Mouse (Mus musculus): ENCODE data around the gene Sema6c. TPM values are rescaled to one million over a fixed set of nuclear protein-coding genes. Genes with fewer than 3 reads are reported as not detected.
"Not testable (repeated sequence)": the region's sequence is repeated elsewhere in the genome, so short reads cannot be mapped to it uniquely, and the experiment has no call there.

Sema6c gene
- polyA plus RNA-seq, 1 experiment from 2014 or later = 5.8 TPM

- peaks cover 84% of the 10 kb centered on the region for H3K36me3 ChIP-seq (ENCODE audit: control insufficient read depth, insufficient read depth, low read length)
- no peak overlapping the region for H3K4me2 ChIP-seq (ENCODE audit: low read length)
- ATAC-seq (ENCODE audit: insufficient number of reproducible peaks, insufficient read depth, low FRiP score, low read depth) = no peak
- no peak overlapping the region for H3K9ac ChIP-seq (ENCODE audit: low read length)
- 80% methylated on average over 4 of the region's 4 CpGs for WGBS
- no peaks in the 10 kb centered on the region for H3K4me1 ChIP-seq (ENCODE audit: control insufficient read depth in 2 of 2, insufficient read depth in 2 of 2, low read length in 2 of 2)
- no peaks in the 10 kb centered on the region for H3K9me3 ChIP-seq (ENCODE audit: control insufficient read depth, low read length)
- H3K27me3 ChIP-seq (ENCODE audit: control insufficient read depth, insufficient read depth, low read length) = no peaks in the 10 kb centered on the region
- H3K27ac ChIP-seq (replicated peaks in 1 of 2; ENCODE audit: control insufficient read depth in 1 of 2, insufficient read depth in 1 of 2, low read depth in 2 of 2, low read length in 2 of 2) = no peak overlapping the region
- no peak overlapping the region for H3K4me3 ChIP-seq (ENCODE audit: control insufficient read depth in 1 of 2, insufficient read depth in 1 of 2, low read depth in 1 of 2, low read length in 2 of 2)
Measured at GRCm38 (mm10) chr3:95208286-95208685, 48.0 kb downstream of the Sema6c start.

- H3K27me3 ChIP-seq (ENCODE audit: control insufficient read depth, insufficient read depth, low read length) = no peaks in the 10 kb centered on the region
- H3K27ac ChIP-seq (replicated peaks in 1 of 2; ENCODE audit: control insufficient read depth in 1 of 2, insufficient read depth in 1 of 2, low read depth in 2 of 2, low read length in 2 of 2) = no peak overlapping the region
- H3K4me2 ChIP-seq (ENCODE audit: low read length) = no peak overlapping the region
- peaks cover 71% of the 10 kb centered on the region for H3K36me3 ChIP-seq (ENCODE audit: control insufficient read depth, insufficient read depth, low read length)
- 82% methylated on average over 2 of the region's 2 CpGs for WGBS
- no peaks in the 10 kb centered on the region for H3K4me1 ChIP-seq (ENCODE audit: control insufficient read depth in 2 of 2, insufficient read depth in 2 of 2, low read length in 2 of 2)
- no peak for ATAC-seq (ENCODE audit: insufficient number of reproducible peaks, insufficient read depth, low FRiP score, low read depth)
- no peaks in the 10 kb centered on the region for H3K9me3 ChIP-seq (ENCODE audit: control insufficient read depth, low read length)
- no peak overlapping the region for H3K4me3 ChIP-seq (ENCODE audit: control insufficient read depth in 1 of 2, insufficient read depth in 1 of 2, low read depth in 1 of 2, low read length in 2 of 2)
- no peak overlapping the region for H3K9ac ChIP-seq (ENCODE audit: low read length)
Measured at GRCm38 (mm10) chr3:95210585-95210984, 50.3 kb downstream of the Sema6c start.

GRCm38 (mm10) chr3:95212889-95213608 is 52.8 kb downstream of the Sema6c start:
- WGBS = 91% methylated on average over 7 of the region's 10 CpGs
- H3K27ac ChIP-seq (replicated peaks in 1 of 2; ENCODE audit: control insufficient read depth in 1 of 2, insufficient read depth in 1 of 2, low read depth in 2 of 2, low read length in 2 of 2); H3K4me2 ChIP-seq (ENCODE audit: low read length); H3K4me3 ChIP-seq (ENCODE audit: control insufficient read depth in 1 of 2, insufficient read depth in 1 of 2, low read depth in 1 of 2, low read length in 2 of 2); H3K27me3 ChIP-seq (ENCODE audit: control insufficient read depth, insufficient read depth, low read length); ATAC-seq (ENCODE audit: insufficient number of reproducible peaks, insufficient read depth, low FRiP score, low read depth); H3K4me1 ChIP-seq (ENCODE audit: control insufficient read depth in 2 of 2, insufficient read depth in 2 of 2, low read length in 2 of 2); H3K9me3 ChIP-seq (ENCODE audit: control insufficient read depth, low read length); H3K9ac ChIP-seq (ENCODE audit: low read length): not testable (repeated sequence)
- peaks cover 54% of the 10 kb centered on the region for H3K36me3 ChIP-seq (ENCODE audit: control insufficient read depth, insufficient read depth, low read length)

- WGBS = 97% methylated on average over 1 of the region's 1 CpGs
- H3K4me2 ChIP-seq (ENCODE audit: low read length) = no peak overlapping the region
- peaks cover 49% of the 10 kb centered on the region for H3K36me3 ChIP-seq (ENCODE audit: control insufficient read depth, insufficient read depth, low read length)
Measured at GRCm38 (mm10) chr3:95213609-95213975, 53.3 kb downstream of the Sema6c start.

GRCm38 (mm10) chr3:95216655-95217254 is 56.5 kb downstream of the Sema6c start:
- 0 out of 2 replicates have a peak, but pooled peaks have one; percentile 15 for ATAC-seq (ENCODE audit: insufficient number of reproducible peaks, insufficient read depth, low FRiP score, low read depth)

More at GRCm38 (mm10) chr3:95213609-95213975, 53.3 kb downstream of the Sema6c start:
- Histone ChIP-seq H3K9me3 (ENCODE audit: control insufficient read depth, low read length) (no peaks in the 10 kb centered on the region), H3K27ac (replicated peaks in 1 of 2; ENCODE audit: control insufficient read depth in 1 of 2, insufficient read depth in 1 of 2, low read depth in 2 of 2, low read length in 2 of 2) (no peak overlapping the region), H3K27me3 (ENCODE audit: control insufficient read depth, insufficient read depth, low read length) (no peaks in the 10 kb centered on the region), H3K4me3 (ENCODE audit: control insufficient read depth in 1 of 2, insufficient read depth in 1 of 2, low read depth in 1 of 2, low read length in 2 of 2) (no peak overlapping the region), H3K9ac (ENCODE audit: low read length) (no peak overlapping the region), H3K4me1 (ENCODE audit: control insufficient read depth in 2 of 2, insufficient read depth in 2 of 2, low read length in 2 of 2) (peaks cover 0 to 14% of the 10 kb centered on the region in 2 experiments; a peak in 2 of 4 replicates)
- no peak for ATAC-seq (ENCODE audit: insufficient number of reproducible peaks, insufficient read depth, low FRiP score, low read depth)

GRCm38 (mm10) chr3:95217255-95218134 is 57.2 kb downstream of the Sema6c start, which contains the start of gene Gabpb2:
Gene Gabpb2 (minus strand): TSS chr3:95217916.
- Histone ChIP-seq H3K9ac (ENCODE audit: low read length) (peak within 1 kb of the TSS; percentile 97), H3K27me3 (ENCODE audit: control insufficient read depth, insufficient read depth, low read length) (no peaks in the 10 kb centered on the region), H3K4me2 (ENCODE audit: low read length) (peak within 1 kb of the TSS; percentile 63), H3K9me3 (ENCODE audit: control insufficient read depth, low read length) (no peaks in the 10 kb centered on the region), H3K36me3 (ENCODE audit: control insufficient read depth, insufficient read depth, low read length) (peaks cover 51% of the 10 kb centered on the region), H3K4me3 (ENCODE audit: control insufficient read depth in 1 of 2, insufficient read depth in 1 of 2, low read depth in 1 of 2, low read length in 2 of 2) (peak within 1 kb of the TSS; percentile 85 to 96), H3K27ac (replicated peaks in 1 of 2; ENCODE audit: control insufficient read depth in 1 of 2, insufficient read depth in 1 of 2, low read depth in 2 of 2, low read length in 2 of 2) (peak within 1 kb of the TSS; percentile 99 to 100), H3K4me1 (ENCODE audit: control insufficient read depth in 2 of 2, insufficient read depth in 2 of 2, low read length in 2 of 2) (peaks cover 0 to 14% of the 10 kb centered on the region in 2 experiments; a peak in 2 of 4 replicates)
- under 1% methylated on average over 56 of the region's 56 CpGs for WGBS
- peak; percentile 91 for ATAC-seq (ENCODE audit: insufficient number of reproducible peaks, insufficient read depth, low FRiP score, low read depth)

More at GRCm38 (mm10) chr3:95216655-95217254, 56.5 kb downstream of the Sema6c start:
- no peaks in the 10 kb centered on the region for H3K9me3 ChIP-seq (ENCODE audit: control insufficient read depth, low read length)
- H3K36me3 ChIP-seq (ENCODE audit: control insufficient read depth, insufficient read depth, low read length) = peaks cover 50% of the 10 kb centered on the region
- no peaks in the 10 kb centered on the region for H3K27me3 ChIP-seq (ENCODE audit: control insufficient read depth, insufficient read depth, low read length)
- 18% methylated on average over 4 of the region's 4 CpGs for WGBS
- H3K9ac ChIP-seq (ENCODE audit: low read length) = peak overlapping the region; percentile 97
- H3K4me2 ChIP-seq (ENCODE audit: low read length) = peak overlapping the region; percentile 63
- H3K4me1 ChIP-seq (ENCODE audit: control insufficient read depth in 2 of 2, insufficient read depth in 2 of 2, low read length in 2 of 2) = peaks cover 0 to 14% of the 10 kb centered on the region in 2 experiments; a peak in 2 of 4 replicates
- H3K27ac ChIP-seq (replicated peaks in 1 of 2; ENCODE audit: control insufficient read depth in 1 of 2, insufficient read depth in 1 of 2, low read depth in 2 of 2, low read length in 2 of 2) = peak overlapping the region; percentile 60 to 99
- peak overlapping the region; percentile 85 to 96 for H3K4me3 ChIP-seq (ENCODE audit: control insufficient read depth in 1 of 2, insufficient read depth in 1 of 2, low read depth in 1 of 2, low read length in 2 of 2)

- no peak for ATAC-seq (ENCODE audit: insufficient number of reproducible peaks, insufficient read depth, low FRiP score, low read depth)
- peaks cover 58% of the 10 kb centered on the region for H3K36me3 ChIP-seq (ENCODE audit: control insufficient read depth, insufficient read depth, low read length)
Measured at GRCm38 (mm10) chr3:95218466-95219137, 58.3 kb downstream of the Sema6c start.

More at GRCm38 (mm10) chr3:95218466-95219137, 58.3 kb downstream of the Sema6c start:
- H3K4me3 ChIP-seq (ENCODE audit: control insufficient read depth in 1 of 2, insufficient read depth in 1 of 2, low read depth in 1 of 2, low read length in 2 of 2) = peak overlapping the region; percentile 85 to 96; a peak in 3 of 4 replicates
- H3K27me3 ChIP-seq (ENCODE audit: control insufficient read depth, insufficient read depth, low read length) = no peaks in the 10 kb centered on the region
- 75% methylated on average over 6 of the region's 6 CpGs for WGBS
- no peaks in the 10 kb centered on the region for H3K9me3 ChIP-seq (ENCODE audit: control insufficient read depth, low read length)
- H3K4me1 ChIP-seq (ENCODE audit: control insufficient read depth in 2 of 2, insufficient read depth in 2 of 2, low read length in 2 of 2) = peaks cover 0 to 14% of the 10 kb centered on the region in 2 experiments; a peak in 2 of 4 replicates
- H3K27ac ChIP-seq (replicated peaks in 1 of 2; ENCODE audit: control insufficient read depth in 1 of 2, insufficient read depth in 1 of 2, low read depth in 2 of 2, low read length in 2 of 2) = peak overlapping the region; percentile 99 to 100; a peak in 3 of 4 replicates
- H3K4me2 ChIP-seq (ENCODE audit: low read length) = peak overlapping the region; percentile 63
- H3K9ac ChIP-seq (ENCODE audit: low read length) = peak overlapping the region; percentile 97

All from heart, embryonic 14.5 days (tissue).